Mouse (Mus musculus): ENCODE measurements at regions not wholly inside any gene's neighbourhood (a gene's known extent, or its start where the extent isn't known, plus 50 kb on each side); places are given as distances from the start of the nearest gene placed in this dataset.

DNA sequence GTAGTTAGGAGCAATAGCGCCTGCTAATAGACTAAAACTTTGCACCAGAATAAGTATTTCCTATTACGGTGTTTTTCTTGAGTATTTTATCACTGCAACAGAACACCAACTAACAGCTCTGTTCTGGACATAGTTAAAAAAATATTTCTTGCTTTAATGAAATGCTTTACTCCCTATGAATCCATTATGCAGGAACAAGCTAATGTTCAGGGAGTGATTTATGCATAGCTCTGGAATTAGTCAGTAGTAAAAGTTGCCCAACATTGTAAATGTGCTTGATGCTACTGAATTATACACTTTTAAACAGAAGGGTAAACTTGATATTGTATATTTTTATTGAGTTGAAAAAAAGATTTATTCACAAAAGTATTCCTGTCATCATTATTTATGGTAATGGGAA lies 264.6 kb downstream of the Mreg start:
- TF ChIP-seq CTCF (IDR thresholded peaks at IDR 0.05; ENCODE audit: insufficient read depth, low read length) (no peak), POLR2A (IDR thresholded peaks at IDR 0.05; ENCODE audit: borderline replicate concordance, extremely low read depth, low read depth, low read length) (no peak)

Data from lung, adult 2 months (tissue).